Mouse (Mus musculus): Measurements from ENCODE around the gene Recql. TPM values are rescaled to one million over a fixed set of nuclear protein-coding genes. Genes with fewer than 3 reads are reported as not detected.

The Recql gene
- polyA plus RNA-seq, 1 experiment from 2014 or later = 21.9 TPM

DNA sequence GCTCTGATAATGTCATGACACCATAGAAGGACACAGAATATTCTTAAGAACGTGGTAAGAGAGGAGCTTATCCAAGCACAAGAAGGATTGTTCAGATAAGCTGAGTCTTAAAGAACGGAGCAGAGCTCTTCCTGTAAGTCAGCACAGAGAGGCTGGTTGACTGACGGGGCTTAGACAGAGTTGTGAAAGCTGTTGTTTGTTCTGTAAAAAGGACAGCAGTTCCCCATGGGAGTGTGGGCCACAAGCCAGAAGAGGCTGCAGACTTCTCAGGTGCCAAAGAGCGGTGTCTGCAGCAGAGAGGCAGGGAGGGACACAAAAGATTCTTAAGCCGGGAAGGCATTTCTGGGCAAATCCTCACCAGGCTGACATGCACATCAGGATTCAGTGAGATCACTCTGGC lies 7.8 kb upstream of the Recql start:
- H3K9me3 ChIP-seq (replicated peaks; ENCODE audit: control insufficient read depth, low read length) = no peaks in the 10 kb centered on the region
- H3K9ac ChIP-seq (ENCODE audit: low read depth, low read length) = no peak overlapping the region
- no peaks in the 10 kb centered on the region for H3K4me1 ChIP-seq (ENCODE audit: control insufficient read depth, insufficient read depth, low read length)
- H3K4me2 ChIP-seq = no peak overlapping the region
- H3K27ac ChIP-seq (ENCODE audit: low read depth, low read length) = no peak overlapping the region
- no peak for ATAC-seq (replicated peaks; ENCODE audit: insufficient number of reproducible peaks, low FRiP score, low TSS enrichment)
- WGBS (ENCODE audit: insufficient replicate concordance) = 81% methylated on average over 5 of the region's 5 CpGs
- H3K36me3 ChIP-seq (ENCODE audit: control insufficient read depth, insufficient read depth, low read length) = peaks cover 8% of the 10 kb centered on the region; the same call in 1 of the 2 replicates
- no peaks in the 10 kb centered on the region for H3K27me3 ChIP-seq (ENCODE audit: control insufficient read depth, insufficient read depth, low read length)
- no peak overlapping the region for H3K4me3 ChIP-seq (ENCODE audit: low read depth, low read length)

DNA sequence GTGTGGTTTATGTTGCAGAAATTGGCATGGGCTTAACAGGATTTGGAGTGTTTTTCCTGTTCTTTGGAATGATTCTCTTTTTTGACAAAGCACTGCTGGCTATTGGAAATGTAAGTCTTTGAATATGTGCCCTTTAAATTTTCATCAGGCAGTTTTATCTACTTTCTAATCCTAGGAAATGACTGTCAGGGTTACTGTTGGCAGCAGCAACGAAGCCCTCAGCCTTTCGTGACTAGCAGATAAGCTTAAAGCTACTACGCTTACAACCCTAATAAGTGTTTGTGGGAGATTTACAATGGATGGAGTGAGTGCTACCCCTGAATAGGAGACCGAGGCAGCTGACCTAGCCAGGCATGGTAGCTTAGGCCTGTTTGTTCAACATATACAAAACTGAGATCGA lies 5.4 kb upstream of the Recql start:
- H3K27me3 ChIP-seq (ENCODE audit: control insufficient read depth, insufficient read depth, low read length) = no peaks in the 10 kb centered on the region
- H3K36me3 ChIP-seq (ENCODE audit: control insufficient read depth, insufficient read depth, low read length) = peaks cover 8% of the 10 kb centered on the region; the same call in 1 of the 2 replicates
- H3K4me1 ChIP-seq (ENCODE audit: control insufficient read depth, insufficient read depth, low read length) = peaks cover 5% of the 10 kb centered on the region; the same call in 1 of the 2 replicates
- no peaks in the 10 kb centered on the region for H3K9me3 ChIP-seq (replicated peaks; ENCODE audit: control insufficient read depth, low read length)
- no peak overlapping the region for H3K4me3 ChIP-seq (ENCODE audit: low read depth, low read length)
- H3K27ac ChIP-seq (ENCODE audit: low read depth, low read length) = no peak overlapping the region
- 73% methylated on average over 5 of the region's 5 CpGs for WGBS (ENCODE audit: insufficient replicate concordance)
- H3K4me2 ChIP-seq = no peak overlapping the region
- H3K9ac ChIP-seq (ENCODE audit: low read depth, low read length) = no peak overlapping the region
- no peak for ATAC-seq (replicated peaks; ENCODE audit: insufficient number of reproducible peaks, low FRiP score, low TSS enrichment)

DNA sequence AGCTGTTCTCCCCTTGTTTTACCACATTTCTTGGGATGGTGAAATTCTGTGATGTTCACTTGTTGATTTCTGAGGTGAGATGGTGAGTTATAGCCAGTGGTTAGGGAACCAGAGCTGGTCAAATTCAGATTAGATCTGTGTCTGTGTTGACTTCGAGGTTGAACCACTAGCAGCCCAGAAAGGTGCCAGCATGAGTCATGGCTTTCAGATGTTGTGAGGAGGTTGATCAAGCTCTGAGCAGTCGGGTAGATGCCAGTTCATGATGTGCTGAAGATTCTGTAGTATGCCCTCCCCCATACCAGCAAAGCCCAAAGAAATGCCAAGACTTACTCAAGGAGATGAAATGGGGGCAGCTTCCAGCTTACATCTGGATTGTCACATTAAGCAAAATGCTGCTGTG lies 2.2 kb upstream of the Recql start:
- H3K9me3 ChIP-seq (replicated peaks; ENCODE audit: control insufficient read depth, low read length) = no peaks in the 10 kb centered on the region
- H3K27ac ChIP-seq (ENCODE audit: low read depth, low read length) = no peak overlapping the region
- H3K36me3 ChIP-seq (ENCODE audit: control insufficient read depth, insufficient read depth, low read length) = no peaks in the 10 kb centered on the region; the same call in 1 of the 2 replicates
- H3K4me2 ChIP-seq = no peak overlapping the region
- no peak for ATAC-seq (replicated peaks; ENCODE audit: insufficient number of reproducible peaks, low FRiP score, low TSS enrichment)
- H3K27me3 ChIP-seq (ENCODE audit: control insufficient read depth, insufficient read depth, low read length) = no peaks in the 10 kb centered on the region
- H3K4me1 ChIP-seq (ENCODE audit: control insufficient read depth, insufficient read depth, low read length) = peaks cover 8% of the 10 kb centered on the region
- H3K9ac ChIP-seq (ENCODE audit: low read depth, low read length) = no peak overlapping the region
- 76% methylated on average over 2 of the region's 2 CpGs for WGBS (ENCODE audit: insufficient replicate concordance)
- H3K4me3 ChIP-seq (ENCODE audit: low read depth, low read length) = no peak overlapping the region

DNA sequence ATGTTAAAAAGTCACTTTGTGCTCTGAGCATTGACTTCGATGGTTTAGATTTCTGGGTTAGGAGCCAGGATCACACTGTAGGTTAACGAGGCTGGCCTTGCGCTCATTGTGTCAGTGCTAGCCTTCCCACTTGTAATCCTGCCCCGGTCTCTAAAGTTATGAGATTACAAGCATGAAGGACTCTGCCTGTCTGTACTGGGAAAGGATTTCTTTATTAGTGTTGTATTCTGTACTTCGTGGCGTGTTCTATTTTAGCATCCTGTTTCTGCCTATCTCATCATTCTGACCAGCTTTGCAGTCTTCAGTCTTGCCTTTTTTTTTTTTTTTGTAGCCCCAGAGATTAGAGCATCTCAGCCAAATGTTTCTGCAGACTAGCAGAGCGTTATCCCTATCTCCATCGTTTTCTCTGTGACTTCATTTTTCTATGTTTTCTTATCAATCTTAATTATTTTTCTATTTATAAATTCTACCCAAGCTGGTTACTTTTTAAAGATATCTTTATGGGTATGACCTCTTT lies 926 bp upstream of the Recql start:
- no peaks in the 10 kb centered on the region for H3K9me3 ChIP-seq (replicated peaks; ENCODE audit: control insufficient read depth, low read length)
- WGBS (ENCODE audit: insufficient replicate concordance) = 15% methylated on average over 8 of the region's 8 CpGs
- H3K27ac ChIP-seq (ENCODE audit: low read depth, low read length) = no peak overlapping the region
- no peak for ATAC-seq (replicated peaks; ENCODE audit: insufficient number of reproducible peaks, low FRiP score, low TSS enrichment)
- peaks cover 8% of the 10 kb centered on the region for H3K4me1 ChIP-seq (ENCODE audit: control insufficient read depth, insufficient read depth, low read length)
- H3K4me2 ChIP-seq = peak overlapping the region; percentile 79
- H3K27me3 ChIP-seq (ENCODE audit: control insufficient read depth, insufficient read depth, low read length) = no peaks in the 10 kb centered on the region
- H3K36me3 ChIP-seq (ENCODE audit: control insufficient read depth, insufficient read depth, low read length) = no peaks in the 10 kb centered on the region
- H3K9ac ChIP-seq (ENCODE audit: low read depth, low read length) = peak overlapping the region; percentile 87
- H3K4me3 ChIP-seq (ENCODE audit: low read depth, low read length) = peak overlapping the region; percentile 79

DNA sequence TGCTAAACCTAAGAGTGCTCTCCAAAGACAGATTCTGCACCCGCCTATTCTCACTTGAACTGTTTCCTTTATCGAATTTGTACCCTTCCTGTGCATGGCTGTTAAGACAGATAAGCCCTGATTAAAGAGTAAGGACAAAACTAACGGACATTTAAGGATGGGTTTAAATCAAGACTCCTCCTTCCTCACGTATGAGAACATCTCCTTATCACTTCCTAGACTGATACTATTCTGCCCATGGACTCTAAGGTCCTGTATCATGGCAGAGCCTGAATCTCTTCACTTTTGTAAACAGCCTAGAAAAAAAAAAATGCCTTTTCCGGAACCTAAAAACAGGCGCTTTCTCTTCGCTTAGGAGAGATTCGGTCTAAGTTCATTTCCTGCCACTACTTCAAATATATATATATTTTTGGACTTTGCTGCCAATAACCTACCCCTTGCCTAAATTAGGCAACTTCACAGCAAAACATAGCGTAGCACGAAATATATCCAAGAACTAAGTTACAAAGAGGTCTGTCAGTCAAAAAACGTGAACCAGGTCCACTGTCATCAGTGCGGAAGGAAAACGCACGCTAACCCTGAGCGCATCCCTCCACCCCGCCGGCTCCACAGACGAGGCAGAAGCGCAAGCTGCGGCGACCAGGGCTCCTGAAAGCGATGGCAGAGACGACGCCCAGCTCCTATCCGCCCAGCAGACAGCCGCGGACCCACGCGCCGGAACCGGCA lies 439 bp downstream of the Recql start:
- no peaks in the 10 kb centered on the region for H3K36me3 ChIP-seq (ENCODE audit: control insufficient read depth, insufficient read depth, low read length)
- H3K9me3 ChIP-seq (replicated peaks; ENCODE audit: control insufficient read depth, low read length) = no peaks in the 10 kb centered on the region
- H3K27me3 ChIP-seq (ENCODE audit: control insufficient read depth, insufficient read depth, low read length) = no peaks in the 10 kb centered on the region
- peak; percentile 62; the same call in 1 of the 2 replicates for ATAC-seq (replicated peaks; ENCODE audit: insufficient number of reproducible peaks, low FRiP score, low TSS enrichment)
- 0 out of 2 replicates have a peak overlapping the region, but pooled peaks have one; percentile 15 for H3K27ac ChIP-seq (ENCODE audit: low read depth, low read length)
- H3K9ac ChIP-seq (ENCODE audit: low read depth, low read length) = peak overlapping the region; percentile 77
- H3K4me3 ChIP-seq (ENCODE audit: low read depth, low read length) = peak overlapping the region; percentile 79
- H3K4me1 ChIP-seq (ENCODE audit: control insufficient read depth, insufficient read depth, low read length) = peaks cover 8% of the 10 kb centered on the region
- 4% methylated on average over 31 of the region's 31 CpGs for WGBS (ENCODE audit: insufficient replicate concordance)
- H3K4me2 ChIP-seq = peak overlapping the region; percentile 84

DNA sequence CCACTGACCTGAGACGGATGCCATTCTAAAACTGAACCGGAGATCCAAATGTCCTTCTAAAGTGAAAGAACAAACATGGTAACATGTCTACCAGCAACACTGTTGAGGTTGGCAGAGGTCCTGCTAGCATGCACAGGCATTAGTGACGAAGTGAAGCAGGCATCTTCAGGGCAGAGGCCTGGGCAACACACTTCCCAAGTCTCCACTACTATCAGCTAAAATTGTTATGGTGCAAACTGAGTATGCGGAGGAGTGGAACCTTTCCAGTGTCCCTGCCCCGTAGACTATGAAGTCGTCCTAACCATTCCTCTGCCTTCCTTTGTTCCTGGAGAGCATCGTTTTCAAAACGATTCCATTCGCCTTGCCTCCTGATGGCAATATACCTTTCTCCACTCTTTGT lies 2.4 kb downstream of the Recql start:
- no peak overlapping the region for H3K4me3 ChIP-seq (ENCODE audit: low read depth, low read length)
- peaks cover 8% of the 10 kb centered on the region for H3K4me1 ChIP-seq (ENCODE audit: control insufficient read depth, insufficient read depth, low read length)
- H3K9me3 ChIP-seq (replicated peaks; ENCODE audit: control insufficient read depth, low read length) = no peaks in the 10 kb centered on the region
- no peak overlapping the region for H3K27ac ChIP-seq (ENCODE audit: low read depth, low read length)
- H3K9ac ChIP-seq (ENCODE audit: low read depth, low read length) = no peak overlapping the region
- H3K27me3 ChIP-seq (ENCODE audit: control insufficient read depth, insufficient read depth, low read length) = no peaks in the 10 kb centered on the region
- no peaks in the 10 kb centered on the region for H3K36me3 ChIP-seq (ENCODE audit: control insufficient read depth, insufficient read depth, low read length)
- 90% methylated on average over 9 of the region's 9 CpGs for WGBS (ENCODE audit: insufficient replicate concordance)
- no peak overlapping the region for H3K4me2 ChIP-seq
- ATAC-seq (replicated peaks; ENCODE audit: insufficient number of reproducible peaks, low FRiP score, low TSS enrichment) = no peak

DNA sequence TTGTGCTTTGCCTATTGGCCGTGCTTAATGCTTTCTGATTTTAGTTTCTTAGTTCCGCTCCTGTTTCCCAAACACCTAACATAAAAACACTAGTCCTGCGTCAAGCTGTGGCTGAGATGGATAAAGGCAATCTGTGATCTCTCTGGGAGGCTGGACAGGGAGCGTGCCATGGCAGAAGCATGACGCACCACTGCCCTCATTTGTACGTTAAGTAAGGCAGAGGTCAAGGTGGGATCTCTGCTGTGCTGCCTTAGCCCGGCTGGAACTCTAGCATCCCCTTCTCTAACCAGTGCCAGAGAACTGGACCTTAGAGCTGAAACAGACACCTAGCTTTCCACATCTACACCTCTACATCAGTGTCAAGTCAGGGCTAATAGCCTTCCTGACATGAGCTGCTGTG lies 5.3 kb downstream of the Recql start:
- Histone ChIP-seq H3K4me2 (no peak overlapping the region), H3K36me3 (ENCODE audit: control insufficient read depth, insufficient read depth, low read length) (peaks cover 4% of the 10 kb centered on the region; the same call in 1 of the 2 replicates), H3K27me3 (ENCODE audit: control insufficient read depth, insufficient read depth, low read length) (no peaks in the 10 kb centered on the region), H3K4me1 (ENCODE audit: control insufficient read depth, insufficient read depth, low read length) (peaks cover 3% of the 10 kb centered on the region; the same call in 1 of the 2 replicates), H3K9ac (ENCODE audit: low read depth, low read length) (no peak overlapping the region), H3K4me3 (ENCODE audit: low read depth, low read length) (no peak overlapping the region), H3K9me3 (replicated peaks; ENCODE audit: control insufficient read depth, low read length) (no peaks in the 10 kb centered on the region), H3K27ac (ENCODE audit: low read depth, low read length) (no peak overlapping the region)
- 86% methylated on average over 7 of the region's 7 CpGs for WGBS (ENCODE audit: insufficient replicate concordance)
- no peak for ATAC-seq (replicated peaks; ENCODE audit: insufficient number of reproducible peaks, low FRiP score, low TSS enrichment)

DNA sequence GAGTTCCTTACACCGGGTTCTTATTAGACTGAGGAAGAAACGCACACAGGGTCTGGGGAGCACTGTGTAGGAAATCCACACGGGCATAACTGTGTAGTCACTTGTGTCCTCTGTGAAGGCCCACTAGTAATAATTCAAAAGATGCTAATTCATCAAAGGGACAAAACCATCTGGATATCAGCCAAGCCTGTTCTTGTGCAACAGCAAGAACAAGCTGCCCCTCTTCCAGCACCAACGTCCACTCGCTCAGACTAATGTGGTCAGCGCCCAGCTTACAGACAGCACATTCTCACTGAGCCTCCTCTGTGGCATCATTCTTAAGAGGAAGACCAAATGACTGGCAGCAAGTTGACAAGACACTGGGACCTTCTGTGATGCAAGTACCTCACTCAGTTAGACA lies 6.9 kb downstream of the Recql start:
- Histone ChIP-seq H3K4me3 (ENCODE audit: low read depth, low read length) (no peak overlapping the region), H3K9ac (ENCODE audit: low read depth, low read length) (no peak overlapping the region), H3K4me2 (no peak overlapping the region), H3K4me1 (ENCODE audit: control insufficient read depth, insufficient read depth, low read length) (no peaks in the 10 kb centered on the region), H3K36me3 (ENCODE audit: control insufficient read depth, insufficient read depth, low read length) (peaks cover 9% of the 10 kb centered on the region; the same call in 1 of the 2 replicates), H3K27ac (ENCODE audit: low read depth, low read length) (no peak overlapping the region), H3K27me3 (ENCODE audit: control insufficient read depth, insufficient read depth, low read length) (no peaks in the 10 kb centered on the region), H3K9me3 (replicated peaks; ENCODE audit: control insufficient read depth, low read length) (no peaks in the 10 kb centered on the region)
- no peak for ATAC-seq (replicated peaks; ENCODE audit: insufficient number of reproducible peaks, low FRiP score, low TSS enrichment)
- 89% methylated on average over 6 of the region's 6 CpGs for WGBS (ENCODE audit: insufficient replicate concordance)

Data from heart, embryonic 11.5 days (tissue).